Mouse (Mus musculus): Measurements from ENCODE around the gene Vsnl1.

DNA sequence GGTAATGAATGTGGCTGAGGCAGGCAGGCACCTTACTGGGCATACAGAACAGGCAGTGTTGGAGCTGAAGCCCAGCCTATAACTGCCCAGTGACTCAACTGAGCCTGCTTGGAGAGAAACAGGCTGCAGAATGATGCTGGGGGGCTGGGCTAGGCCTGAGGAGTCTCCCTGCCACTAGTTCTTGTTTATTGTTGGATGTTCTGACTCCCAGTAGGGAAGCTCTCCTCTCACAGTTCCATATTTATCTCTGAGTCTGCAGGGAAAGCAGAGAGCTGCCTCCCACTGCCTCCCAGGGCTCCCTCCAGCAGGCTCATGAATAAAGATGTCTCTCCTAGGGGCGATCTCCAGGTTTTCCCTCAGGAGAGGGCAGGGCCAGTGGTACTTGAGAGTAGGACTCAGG lies 88.0 kb downstream of the Vsnl1 start:
- TF ChIP-seq CTCF (IDR thresholded peaks at IDR 0.05; ENCODE audit: low read depth, low read length) (no peak), POLR2A (IDR thresholded peaks at IDR 0.05; ENCODE audit: insufficient read depth, low read length) (no peak)

All from ES-Bruce4 (cell line).